8 mouse cellular contexts compared by ENCODE assay signal in genomic region chr17:24140845-24141424, GRCm38 (mm10). TPM values are rescaled to one million over a fixed set of nuclear protein-coding genes. Genes with fewer than 3 reads are reported as not detected.
DNase-seq lines count a peak whose midpoint lies in the region; ATAC-seq and TF ChIP-seq lines count a peak whose summit lies in the region.

No protein-coding gene starts in this region.

- H3K27ac ChIP-seq in cortical plate, adult 2 months (ENCODE audit: insufficient read depth, low read length), result peak overlapping the region; percentile 96; the same call in 1 of the 2 replicates
- H3K27ac ChIP-seq in limb, embryonic 11.5 days (replicated peaks; ENCODE audit: low read depth, low read length), result peak overlapping the region; percentile 57; the same call in 1 of the 2 replicates

- no peaks in the 10 kb centered on the region for H3K9me3 ChIP-seq in limb, embryonic 11.5 days (ENCODE audit: control insufficient read depth, low read length)

- ATAC-seq in limb, embryonic 11.5 days (ENCODE audit: insufficient number of reproducible peaks, low FRiP score, low TSS enrichment, low read depth), result no peak; the same call in 1 of the 2 replicates

- H3K4me2 ChIP-seq in limb, embryonic 11.5 days (ENCODE audit: low read depth, severe bottlenecking), result peak overlapping the region; percentile 87
- peak overlapping the region; percentile 93 for H3K4me2 ChIP-seq in myocyte (ENCODE audit: low read depth)

- peaks cover 15% of the 10 kb centered on the region for H3K4me1 ChIP-seq in cortical plate, adult 2 months (ENCODE audit: control insufficient read depth, insufficient read depth, low read length)
- peaks cover 4% of the 10 kb centered on the region for H3K4me1 ChIP-seq in limb, embryonic 11.5 days (ENCODE audit: control insufficient read depth, insufficient read depth, low read length)

- under 1% methylated on average over 42 of the region's 43 CpGs for WGBS in limb, embryonic 11.5 days

- H3K4me3 ChIP-seq in C2C12 (ENCODE audit: insufficient read depth, poor library complexity, severe bottlenecking), result peak overlapping the region; percentile 69
- H3K4me3 ChIP-seq in cortical plate, adult 2 months (ENCODE audit: insufficient read depth, low read length), result peak overlapping the region; percentile 83
- peak overlapping the region; percentile 96 for H3K4me3 ChIP-seq in limb, embryonic 11.5 days (ENCODE audit: low read depth, low read length)
- H3K4me3 ChIP-seq in myocyte, result peak overlapping the region; percentile 57

- peak overlapping the region; percentile 82 for H3K9ac ChIP-seq in limb, embryonic 11.5 days (ENCODE audit: low read length)

- H3K27me3 ChIP-seq in C2C12 (ENCODE audit: control insufficient read depth, insufficient read depth, insufficient read length) (no peaks in the 10 kb centered on the region), myocyte (ENCODE audit: control insufficient read depth, insufficient read depth, insufficient read length) (no peaks in the 10 kb centered on the region)
- no peaks in the 10 kb centered on the region for H3K27me3 ChIP-seq in limb, embryonic 11.5 days (ENCODE audit: control insufficient read depth, insufficient read depth, low read length)

- H3K36me3 ChIP-seq in C2C12 (ENCODE audit: control insufficient read depth, insufficient read depth), result peaks cover 8% of the 10 kb centered on the region
- H3K36me3 ChIP-seq in limb, embryonic 11.5 days (ENCODE audit: control insufficient read depth, insufficient read depth, low read length), result no peaks in the 10 kb centered on the region
- H3K36me3 ChIP-seq in myocyte (ENCODE audit: control insufficient read depth, insufficient read depth), result no peaks in the 10 kb centered on the region

- H3K79me2 ChIP-seq in C2C12 (ENCODE audit: control insufficient read depth, insufficient read depth) (peaks cover 53% of the 10 kb centered on the region), myocyte (ENCODE audit: control insufficient read depth, insufficient read depth) (peaks cover 47% of the 10 kb centered on the region)

- TF ChIP-seq CTCF in C2C12 (IDR thresholded peaks at IDR 0.05; ENCODE audit: control insufficient read depth, insufficient read depth, insufficient read length), result no peak
- TF ChIP-seq CTCF in cortical plate, adult 2 months (IDR thresholded peaks at IDR 0.05; ENCODE audit: extremely low read depth, insufficient read depth, low read length), result no peak

- H3ac ChIP-seq in C2C12 (ENCODE audit: control insufficient read depth, insufficient read length, low read depth) (peak overlapping the region; percentile 92), myocyte (ENCODE audit: control insufficient read depth, insufficient read length) (peak overlapping the region; percentile 53)

- peak; percentile 64 to 86 for DNase-seq in adrenal gland, adult (ENCODE audit: inconsistent age in 2 of 2, low spot score in 1 of 2)
- DNase-seq in adrenal gland, adult 2 months, result no peak
- peak; percentile 65 for DNase-seq in heart, postnatal 4 days
- DNase-seq in limb, embryonic 11.5 days (ENCODE audit: low spot score), result peak; percentile 50
- no peak for DNase-seq in frontal cortex, postnatal 14 days (ENCODE audit: low spot score in 2 of 2)

- H3K79me3 ChIP-seq in C2C12 (ENCODE audit: low read depth), result peaks cover 43% of the 10 kb centered on the region

- no peak for TF ChIP-seq POLR2A in cortical plate, adult 2 months (IDR thresholded peaks at IDR 0.05; ENCODE audit: extremely low read depth, insufficient read depth, low read length)
- TF ChIP-seq POLR2A in myocyte (IDR thresholded peaks at IDR 0.05; ENCODE audit: insufficient read length, low read depth), result no peak

TF ChIP-seq in C2C12, 6 proteins besides CTCF, POLR2A, EP300 and RAD21:
- no peak for TF ChIP-seq MAX (IDR thresholded peaks at IDR 0.05)
- TF ChIP-seq MYOG (IDR thresholded peaks at IDR 0.05; ENCODE audit: control insufficient read depth, extremely low read depth, insufficient read length), result no peak
- TF ChIP-seq FOSL1 (IDR thresholded peaks at IDR 0.05; ENCODE audit: insufficient read depth, low read length, poor library complexity, severe bottlenecking), result no peak
- no peak for TF ChIP-seq USF1 (IDR thresholded peaks at IDR 0.05; ENCODE audit: low read depth)
- no peak for TF ChIP-seq CEBPB (IDR thresholded peaks at IDR 0.05; ENCODE audit: low read depth)
- TF ChIP-seq MYOD1 (IDR thresholded peaks at IDR 0.05; ENCODE audit: control insufficient read depth, insufficient read length, low read depth), result no peak

TF ChIP-seq in myocyte, 11 proteins besides CTCF, POLR2A, EP300 and RAD21:
- TF ChIP-seq CEBPB (IDR thresholded peaks at IDR 0.05; ENCODE audit: insufficient read depth, poor library complexity, severe bottlenecking) (no peak), MAX (IDR thresholded peaks at IDR 0.05; ENCODE audit: low read depth) (no peak), TCF12 (IDR thresholded peaks at IDR 0.05; ENCODE audit: insufficient read depth, poor library complexity, severe bottlenecking) (no peak), MYOD1 (IDR thresholded peaks at IDR 0.05; ENCODE audit: control insufficient read depth in 1 of 3, insufficient read length in 2 of 3, low read depth in 2 of 3) (no peak), REST (IDR thresholded peaks at IDR 0.05; ENCODE audit: insufficient read depth, insufficient read length) (no peak), SRF (IDR thresholded peaks at IDR 0.05; ENCODE audit: control insufficient read depth, insufficient read length, low read depth) (no peak), USF1 (IDR thresholded peaks at IDR 0.05; ENCODE audit: low read depth) (no peak), MYOG (IDR thresholded peaks at IDR 0.05; ENCODE audit: control insufficient read depth in 1 of 3, insufficient read depth in 1 of 3, insufficient read length in 2 of 3, low read depth in 2 of 3) (no peak), E2F4 (IDR thresholded peaks at IDR 0.05; ENCODE audit: insufficient read depth) (no peak), POLR2AphosphoS2 (IDR thresholded peaks at IDR 0.05; ENCODE audit: insufficient read length, low read depth) (no peak), TCF3 (IDR thresholded peaks at IDR 0.05; ENCODE audit: insufficient read length, low read depth) (no peak)

RNA-seq across cellular contexts. Expression of gene Pdpk1, which starts 9.8 kb away (rescaled TPM):
- total RNA-seq in adrenal gland, adult 2 months (2021), result 10 to 100 TPM; 56.4 to 62.0 TPM
- 23.6 and 24.7 TPM in 2 replicates for polyA plus RNA-seq in adrenal gland, adult 2 months (2012; rRNA removed)
- polyA plus RNA-seq in C2C12 (2012; fragmentation: generic; extraction: Trizol) (7.4 TPM), myocyte (2012; fragmentation: generic; extraction: Trizol) (10.1 TPM)
- polyA plus RNA-seq in cortical plate, adult 2 months (2012; rRNA removed), result 42.5 and 44.8 TPM in 2 replicates
- total RNA-seq in heart, postnatal 4 days (2021), result 10 to 100 TPM; 62.1 to 62.6 TPM
- polyA plus RNA-seq in limb, embryonic 11.5 days (2014; fragmentation: Nextera tagmentation; extraction: Ambion mirVana), result 35.5 and 36.5 TPM in 2 replicates

RNA-seq across cellular contexts. Expression of gene Amdhd2, which starts 22.6 kb away (rescaled TPM):
- total RNA-seq in adrenal gland, adult 2 months (2021), result 10 to 100 TPM; 30.1 to 42.1 TPM
- 68.4 and 71.3 TPM in 2 replicates for polyA plus RNA-seq in adrenal gland, adult 2 months (2012; rRNA removed)
- polyA plus RNA-seq in C2C12 (2012; fragmentation: generic; extraction: Trizol) (41.9 TPM), myocyte (2012; fragmentation: generic; extraction: Trizol) (29.8 TPM)
- polyA plus RNA-seq in cortical plate, adult 2 months (2012; rRNA removed), result 33.6 and 36.5 TPM in 2 replicates
- total RNA-seq in heart, postnatal 4 days (2021), result 10 to 100 TPM; 19.5 to 19.6 TPM
- 32.6 and 37.8 TPM in 2 replicates for polyA plus RNA-seq in limb, embryonic 11.5 days (2014; fragmentation: Nextera tagmentation; extraction: Ambion mirVana)

RNA-seq across cellular contexts. Expression of gene Atp6v0c, which starts 28.6 kb away (rescaled TPM):
- total RNA-seq in adrenal gland, adult 2 months (2021), result 100 to 1,000 TPM; 476 to 493 TPM
- polyA plus RNA-seq in adrenal gland, adult 2 months (2012; rRNA removed), result 1,190 and 1,565 TPM in 2 replicates
- polyA plus RNA-seq in C2C12 (2012; fragmentation: generic; extraction: Trizol) (377 TPM), myocyte (2012; fragmentation: generic; extraction: Trizol) (432 TPM)
- 2,699 and 2,818 TPM in 2 replicates for polyA plus RNA-seq in cortical plate, adult 2 months (2012; rRNA removed)
- total RNA-seq in heart, postnatal 4 days (2021), result 100 to 1,000 TPM; 291 to 298 TPM
- 391 and 434 TPM in 2 replicates for polyA plus RNA-seq in limb, embryonic 11.5 days (2014; fragmentation: Nextera tagmentation; extraction: Ambion mirVana)

Comparison
In these comparisons a context has a peak if more than half of its experiments do, and no peak if none do; other contexts are left out.
1. DNase-seq: peak in adrenal gland, adult (2 of 2), heart, postnatal 4 days (single experiment) and limb, embryonic 11.5 days (single experiment); none in adrenal gland, adult 2 months (single experiment) and frontal cortex, postnatal 14 days (0 of 2).
2. Peak in every context shown above with its lines, with median percentiles within 50 percentile points of each other: H3K4me3 ChIP-seq.